Mouse (Mus musculus): ENCODE measurements around the gene Rrp9.

Gene Rrp9

GRCm38 (mm10) chr9:106456325-106457162, 19.2 kb upstream of the Rrp9 start:
- peak; percentile 78 for DNase-seq (ENCODE audit: low read depth, low spot score)

DNA sequence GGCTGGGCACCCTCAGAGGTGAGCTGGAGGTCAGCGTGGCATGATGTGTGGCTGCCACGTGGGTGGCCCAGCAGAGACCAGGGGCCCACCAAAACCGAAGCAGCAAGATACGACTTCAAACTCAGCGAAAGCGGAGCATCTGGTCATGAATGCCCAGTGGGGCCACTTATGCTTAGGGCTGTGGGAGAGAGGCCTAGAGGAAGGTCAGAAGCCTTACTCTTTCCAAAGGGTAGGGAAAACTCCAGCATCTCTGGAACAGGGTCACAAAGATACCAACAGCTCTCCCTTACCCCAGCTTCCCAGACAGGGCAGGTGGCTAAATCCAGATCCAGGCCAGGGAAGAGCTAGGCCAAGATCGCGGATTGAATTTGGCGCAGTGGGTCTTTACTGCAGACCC, 18.6 kb upstream of the Rrp9 start:
- DNase-seq (ENCODE audit: low read depth, low spot score) = no peak

- no peak for DNase-seq (ENCODE audit: low read depth, low spot score)
Observed at GRCm38 (mm10) chr9:106457920-106458319, 17.8 kb upstream of the Rrp9 start.

DNA sequence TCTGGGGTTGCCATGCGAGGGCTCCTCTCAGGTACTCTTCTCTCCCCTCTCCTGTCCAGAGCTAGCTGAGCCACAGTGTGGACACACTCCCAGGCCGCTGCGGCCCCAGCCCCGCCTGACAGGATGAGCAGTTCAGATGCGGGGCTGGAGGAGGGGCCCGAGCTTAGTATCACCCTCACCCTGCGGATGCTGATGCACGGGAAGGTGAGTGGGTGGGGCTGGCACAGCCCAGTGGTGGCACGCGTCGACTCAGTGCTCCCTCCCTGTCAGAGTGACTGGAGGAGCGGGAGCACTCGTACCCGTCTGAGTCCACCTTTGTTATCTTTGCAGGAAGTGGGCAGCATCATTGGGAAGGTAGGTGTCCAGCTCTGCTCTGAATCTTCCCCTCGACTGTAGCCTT, 15.8 kb upstream of the Rrp9 start:
- DNase-seq (ENCODE audit: low read depth, low spot score) = no peak

- no peak for DNase-seq (ENCODE audit: low read depth, low spot score)
Observed at GRCm38 (mm10) chr9:106460401-106461025, 15.2 kb upstream of the Rrp9 start.

DNA sequence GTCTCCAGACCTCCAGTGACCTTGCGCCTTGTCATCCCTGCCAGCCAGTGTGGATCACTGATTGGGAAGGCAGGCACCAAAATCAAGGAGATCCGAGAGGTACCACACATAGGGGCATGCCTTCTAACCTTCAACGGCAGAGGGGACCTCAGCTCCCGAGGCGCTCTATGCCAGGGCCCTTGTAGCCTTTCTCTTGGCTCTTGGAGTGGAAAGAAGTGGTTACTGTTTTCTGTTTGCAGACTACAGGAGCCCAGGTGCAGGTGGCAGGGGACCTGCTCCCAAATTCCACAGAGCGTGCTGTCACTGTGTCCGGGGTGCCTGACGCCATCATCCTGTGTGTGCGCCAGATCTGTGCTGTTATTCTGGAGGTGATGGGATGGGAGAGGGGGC, 14.7 kb upstream of the Rrp9 start:
- DNase-seq (ENCODE audit: low read depth, low spot score) = no peak

DNA sequence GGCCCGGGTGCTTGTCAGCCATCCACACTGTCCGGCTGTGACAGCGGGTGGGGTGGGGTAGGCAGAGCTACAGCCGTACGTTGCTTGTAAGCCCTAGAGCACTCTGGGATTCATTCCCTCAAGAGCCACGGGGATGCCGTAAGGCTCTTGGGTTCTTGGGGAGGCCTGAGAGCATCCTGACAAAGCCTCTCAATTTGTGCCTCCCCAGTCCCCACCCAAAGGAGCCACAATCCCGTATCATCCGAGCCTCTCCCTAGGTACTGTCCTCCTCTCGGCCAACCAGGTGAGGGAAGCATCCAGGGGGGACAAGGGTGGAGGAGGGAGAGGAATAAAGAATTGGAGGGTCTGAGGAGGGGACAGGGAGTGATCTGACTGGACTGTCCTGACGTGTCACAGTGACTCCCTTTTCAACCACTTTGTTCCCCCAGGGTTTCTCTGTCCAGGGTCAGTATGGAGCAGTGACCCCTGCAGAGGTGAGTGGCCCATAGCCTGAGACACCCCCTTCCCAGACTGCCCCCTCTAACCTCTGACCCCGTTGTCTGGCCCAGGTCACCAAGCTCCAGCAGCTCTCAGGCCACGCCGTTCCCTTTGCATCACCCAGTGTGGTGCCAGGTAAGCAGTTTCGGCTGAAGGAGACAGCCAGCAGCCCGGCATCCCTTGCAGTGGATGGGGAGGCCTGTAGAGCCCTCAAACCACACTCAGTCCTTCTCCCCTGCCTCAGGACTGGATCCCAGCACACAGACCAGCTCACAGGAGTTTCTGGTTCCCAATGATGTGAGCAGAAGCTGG, 13.9 kb upstream of the Rrp9 start:
- no peak for DNase-seq (ENCODE audit: low read depth, low spot score)

DNA sequence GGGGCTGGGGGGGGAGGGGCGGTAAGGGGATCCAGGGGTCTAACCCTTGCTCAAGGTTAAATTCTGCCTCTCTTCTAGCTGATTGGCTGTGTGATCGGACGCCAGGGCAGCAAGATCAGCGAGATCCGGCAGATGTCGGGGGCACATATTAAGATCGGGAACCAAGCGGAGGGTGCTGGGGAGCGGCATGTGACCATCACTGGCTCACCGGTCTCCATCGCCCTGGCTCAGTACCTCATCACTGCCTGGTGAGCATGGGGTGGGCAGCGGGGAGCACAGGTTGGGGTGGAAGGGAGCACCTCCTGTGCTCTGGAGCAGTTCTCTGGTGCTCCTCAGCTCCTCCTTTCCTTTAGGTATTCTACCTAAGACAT, 13.3 kb upstream of the Rrp9 start:
- no peak for DNase-seq (ENCODE audit: low read depth, low spot score)

- DNase-seq (ENCODE audit: low read depth, low spot score) = no peak
Observed at GRCm38 (mm10) chr9:106463122-106464063, 12.4 kb upstream of the Rrp9 start.

DNA sequence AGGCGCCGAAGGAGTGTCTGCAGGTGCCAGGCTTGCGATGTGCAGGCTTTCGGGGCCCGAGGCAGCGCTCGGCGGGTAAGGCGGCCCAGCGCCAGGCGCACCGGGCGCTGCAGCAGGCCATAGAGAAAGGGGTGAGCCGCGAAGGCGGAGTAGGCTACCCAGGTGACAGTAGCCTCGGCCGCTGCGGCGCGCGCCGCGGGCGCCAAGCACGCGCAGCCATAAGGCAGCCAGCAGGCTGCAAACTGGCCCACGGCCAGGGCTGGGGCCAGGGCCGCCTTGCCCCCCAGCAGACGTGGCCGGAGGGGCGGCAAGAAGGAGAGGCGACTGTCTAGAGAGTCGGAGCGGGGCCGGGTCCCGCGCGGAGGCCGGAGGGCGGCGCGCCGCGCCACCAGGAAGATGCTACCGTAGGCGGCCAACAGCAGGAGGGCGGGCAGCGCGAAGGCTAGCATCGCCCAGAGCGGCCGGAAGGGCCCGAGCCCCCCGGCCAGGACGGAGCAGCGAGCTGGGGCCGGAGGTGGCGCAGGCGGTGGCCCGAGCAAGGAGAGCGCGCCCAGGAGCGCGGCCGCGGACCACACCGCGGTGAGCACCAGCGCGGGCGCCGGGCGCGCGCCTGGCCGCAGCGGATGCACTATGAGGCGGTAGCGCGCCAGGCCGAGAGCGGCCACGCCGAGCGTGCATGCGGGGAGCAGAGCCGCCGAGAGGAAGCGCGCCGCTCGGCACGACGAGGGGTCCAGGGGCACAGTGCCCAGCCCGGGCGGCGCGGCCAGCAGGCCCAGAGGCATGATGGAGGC, 10.8 kb upstream of the Rrp9 start:
- DNase-seq (ENCODE audit: low read depth, low spot score) = peak; percentile 57

GRCm38 (mm10) chr9:106465571-106466200, 10.1 kb upstream of the Rrp9 start, which contains the start of gene Gpr62:
TSS of gene Gpr62 (minus strand) at chr9:106465938.
- no peak for DNase-seq (ENCODE audit: low read depth, low spot score)

GRCm38 (mm10) chr9:106466721-106467120, 9.0 kb upstream of the Rrp9 start:
- DNase-seq (ENCODE audit: low read depth, low spot score) = no peak

DNA sequence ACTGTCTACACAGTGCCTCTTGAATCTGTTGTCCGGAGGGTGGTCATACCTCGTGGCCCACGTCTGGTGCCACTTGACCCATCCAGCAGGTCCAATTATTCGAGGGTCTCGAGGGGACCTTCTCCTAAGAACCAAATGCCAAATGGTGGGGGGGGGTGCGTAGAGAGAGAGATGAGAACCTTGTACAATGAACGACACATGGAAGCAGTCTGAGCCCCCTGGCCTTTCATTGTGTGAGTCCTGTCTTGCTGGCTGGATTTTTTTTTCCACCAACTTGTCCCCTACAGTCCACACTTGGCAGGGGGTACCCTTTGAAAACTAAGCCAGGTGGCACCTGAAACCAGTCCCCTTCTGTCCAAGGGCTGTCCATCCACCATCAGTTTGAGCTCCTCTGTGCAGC, 8.0 kb upstream of the Rrp9 start:
- DNase-seq (ENCODE audit: low read depth, low spot score) = no peak

DNA sequence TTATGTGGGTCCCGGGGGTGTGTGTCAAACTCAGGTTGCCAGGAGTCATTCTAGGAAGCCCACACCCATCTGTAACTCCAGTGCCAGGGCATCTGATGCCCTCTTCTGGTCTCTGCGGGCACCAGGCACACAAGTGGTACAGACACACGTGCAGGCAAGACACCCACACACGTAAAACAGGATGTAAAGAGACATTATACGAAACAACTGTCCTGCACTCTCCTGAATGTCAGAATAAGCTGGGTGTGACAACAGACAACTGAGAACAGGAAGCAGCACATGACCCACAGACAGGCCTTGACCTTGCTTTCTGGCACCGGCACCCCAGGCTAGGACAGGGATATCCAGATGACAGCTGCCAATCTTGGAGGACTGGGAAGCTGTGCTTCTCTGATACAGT, 6.4 kb upstream of the Rrp9 start:
- no peak for DNase-seq (ENCODE audit: low read depth, low spot score)

- no peak for DNase-seq (ENCODE audit: low read depth, low spot score)
Observed at GRCm38 (mm10) chr9:106469776-106470175, 6.0 kb upstream of the Rrp9 start.

DNA sequence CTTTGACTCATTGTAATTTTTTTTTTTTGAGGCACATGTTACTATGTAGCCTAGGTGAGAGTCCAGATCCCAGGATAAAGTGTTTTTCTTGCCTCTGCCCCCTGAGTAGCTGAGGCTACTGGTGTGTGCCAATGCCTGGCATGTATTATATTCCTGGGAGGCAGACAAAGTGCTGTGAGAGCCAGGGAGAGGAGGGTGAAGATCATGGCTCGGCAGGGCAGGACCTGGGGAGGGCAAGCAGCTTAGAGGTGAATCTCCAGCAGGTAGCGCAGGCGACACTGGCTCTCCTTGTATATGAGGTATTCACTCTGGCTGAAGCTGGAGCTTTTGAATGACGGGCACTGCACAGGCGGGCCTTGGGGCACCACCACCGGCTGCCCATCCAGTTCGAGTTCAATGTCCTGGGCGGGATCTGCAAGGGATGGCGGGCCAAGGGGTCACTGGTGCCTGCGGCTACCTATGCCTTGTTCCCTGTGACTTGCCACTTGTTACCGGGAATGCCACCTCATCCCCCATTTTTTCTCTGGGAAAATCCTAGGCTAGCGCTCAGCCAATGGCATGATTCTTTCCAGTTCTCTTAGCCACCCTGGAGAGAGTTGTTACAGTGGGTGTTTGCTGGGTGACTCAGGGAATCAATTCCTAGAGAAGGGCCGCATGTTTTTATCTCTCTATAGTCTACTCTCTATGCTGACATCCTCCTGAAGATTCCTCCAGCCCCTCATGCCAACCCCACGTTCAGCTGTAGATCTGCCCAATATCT, 4.6 kb upstream of the Rrp9 start:
- no peak for DNase-seq (ENCODE audit: low read depth, low spot score)

- no peak for DNase-seq (ENCODE audit: low read depth, low spot score)
Observed at GRCm38 (mm10) chr9:106471892-106472291, 3.9 kb upstream of the Rrp9 start.

DNA sequence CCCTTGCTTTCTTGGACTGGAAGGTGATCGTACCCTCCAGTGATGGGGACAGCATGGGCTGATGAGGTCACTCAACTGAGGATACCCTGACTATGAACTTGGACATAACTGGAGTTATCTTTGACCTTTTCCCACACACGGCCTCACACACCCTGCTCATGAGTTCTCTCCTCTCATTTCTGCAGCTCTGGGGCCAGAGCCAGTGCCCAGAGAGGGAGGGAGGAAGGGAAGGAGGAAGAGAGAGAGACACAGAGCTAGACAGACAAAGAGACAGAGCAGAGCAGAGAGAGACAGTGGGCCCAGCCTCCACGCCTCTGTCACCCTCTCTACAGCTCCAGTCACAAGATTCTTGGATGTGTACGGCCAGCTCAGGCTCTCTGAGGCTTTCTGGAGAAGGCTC, 3.4 kb upstream of the Rrp9 start:
- no peak for DNase-seq (ENCODE audit: low read depth, low spot score)

DNA sequence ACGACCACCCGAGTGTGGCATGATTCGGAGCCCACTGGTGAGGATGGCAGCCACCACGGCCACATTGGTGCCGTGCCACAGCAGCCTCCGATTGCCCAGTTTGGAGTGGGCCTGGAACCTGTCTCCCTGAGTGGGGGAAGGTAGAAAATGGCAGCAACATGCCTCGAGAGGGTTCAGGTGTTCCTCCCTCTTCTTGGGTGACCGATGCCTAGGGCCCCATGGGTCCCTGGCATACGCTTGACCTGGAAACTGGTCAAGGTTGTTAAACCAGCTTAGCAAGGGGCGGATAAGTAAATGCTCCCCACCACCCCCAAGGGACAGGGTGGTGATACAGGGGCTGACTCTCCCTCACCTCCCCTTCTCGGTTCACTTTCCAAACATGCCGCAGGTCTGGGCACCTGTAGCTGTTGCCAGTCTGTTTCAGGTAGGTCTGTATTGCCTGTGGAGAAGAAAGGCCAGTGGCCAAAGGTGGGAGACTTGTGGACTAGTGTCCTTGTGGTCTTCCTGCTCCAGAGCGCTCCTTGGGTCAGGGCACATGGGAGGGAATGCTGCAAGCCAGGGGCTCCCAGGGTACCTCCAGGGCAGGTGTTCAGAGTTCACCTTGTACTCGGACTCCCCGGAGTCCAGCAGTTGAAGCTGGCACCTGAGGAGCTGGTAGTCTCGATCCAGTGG, 2.5 kb upstream of the Rrp9 start:
- DNase-seq (ENCODE audit: low read depth, low spot score) = no peak

All from retina, postnatal 7 days (tissue).